Mouse (Mus musculus) cerebral cortex, adult 2 months (tissue): Measurements from ENCODE around the gene Hist2h2ac.

ENCODE experiments used
- WGBS: fragments of 180-500 bp; shearing (Covaris S2); methylation state at CpG from one replicate; pipeline ENCODE4 v1.1.7; 2018; 5-methylcytosine and 5-hydroxymethylcytosine counted together

Gene Hist2h2ac

GRCm38 (mm10) chr3:96220765-96221639, at the start of gene Hist2h2ac, which contains the start of gene Hist2h2be:
Hist2h2ac (minus strand) TSS chr3:96220880.
Hist2h2be (plus strand) TSS chr3:96221119.
- under 1% methylated on average over 43 of the region's 43 CpGs for whole genome bisulfite sequencing

GRCm38 (mm10) chr3:96269511-96270474, 49.1 kb upstream of the Hist2h2ac start, which contains the start of gene Hist2h2bb:
Hist2h2bb (plus strand) TSS chr3:96269752.
- 1% methylated on average over 45 of the region's 45 CpGs for WGBS

- 1% methylated on average over 15 of the region's 44 CpGs for WGBS
Observed at GRCm38 (mm10) chr3:96268776-96269378, 48.2 kb upstream of the Hist2h2ac start.

GRCm38 (mm10) chr3:96268051-96268775, 47.5 kb upstream of the Hist2h2ac start, which contains the start of gene Hist2h3b:
Hist2h3b (plus strand) TSS chr3:96268654.
- 6% methylated on average over 30 of the region's 30 CpGs for WGBS

- WGBS, result 72% methylated on average over 4 of the region's 4 CpGs
Observed at GRCm38 (mm10) chr3:96267541-96267940, 46.9 kb upstream of the Hist2h2ac start.

- WGBS, result 88% methylated on average over 8 of the region's 8 CpGs
Observed at GRCm38 (mm10) chr3:96266132-96266710, 45.5 kb upstream of the Hist2h2ac start.

GRCm38 (mm10) chr3:96264404-96264949, 43.8 kb upstream of the Hist2h2ac start:
- 75% methylated on average over 7 of the region's 7 CpGs for WGBS

- WGBS, result 2% methylated on average over 27 of the region's 27 CpGs
Observed at GRCm38 (mm10) chr3:96263558-96264403, 43.1 kb upstream of the Hist2h2ac start.

- WGBS, result under 1% methylated on average over 40 of the region's 40 CpGs
Observed at GRCm38 (mm10) chr3:96262979-96263550, 42.4 kb upstream of the Hist2h2ac start, which contains the start of gene Hist2h4. Hist2h4 (minus strand) TSS chr3:96263311.

- WGBS, result 1% methylated on average over 19 of the region's 19 CpGs
Observed at GRCm38 (mm10) chr3:96262216-96262875, 41.7 kb upstream of the Hist2h2ac start.

GRCm38 (mm10) chr3:96261623-96262022, 40.9 kb upstream of the Hist2h2ac start:
- WGBS, result 40% methylated on average over 3 of the region's 3 CpGs

GRCm38 (mm10) chr3:96260220-96260619, 39.5 kb upstream of the Hist2h2ac start:
- 73% methylated on average over 5 of the region's 5 CpGs for WGBS

GRCm38 (mm10) chr3:96257190-96257589, 36.5 kb upstream of the Hist2h2ac start:
- WGBS, result 90% methylated on average over 3 of the region's 3 CpGs

- WGBS, result 78% methylated on average over 5 of the region's 5 CpGs
Observed at GRCm38 (mm10) chr3:96255926-96256593, 35.4 kb upstream of the Hist2h2ac start.

- 58% methylated on average over 10 of the region's 10 CpGs for WGBS
Observed at GRCm38 (mm10) chr3:96254683-96255355, 34.1 kb upstream of the Hist2h2ac start.

GRCm38 (mm10) chr3:96251787-96252186, 31.1 kb upstream of the Hist2h2ac start:
- 89% methylated on average over 3 of the region's 3 CpGs for WGBS

- 85% methylated on average over 3 of the region's 3 CpGs for WGBS
Observed at GRCm38 (mm10) chr3:96250890-96251289, 30.2 kb upstream of the Hist2h2ac start.
